Mouse (Mus musculus): ENCODE measurements at regions not wholly inside any gene's neighbourhood (a gene's known extent, or its start where the extent isn't known, plus 50 kb on each side); places are given as distances from the start of the nearest gene placed in this dataset.

DNA sequence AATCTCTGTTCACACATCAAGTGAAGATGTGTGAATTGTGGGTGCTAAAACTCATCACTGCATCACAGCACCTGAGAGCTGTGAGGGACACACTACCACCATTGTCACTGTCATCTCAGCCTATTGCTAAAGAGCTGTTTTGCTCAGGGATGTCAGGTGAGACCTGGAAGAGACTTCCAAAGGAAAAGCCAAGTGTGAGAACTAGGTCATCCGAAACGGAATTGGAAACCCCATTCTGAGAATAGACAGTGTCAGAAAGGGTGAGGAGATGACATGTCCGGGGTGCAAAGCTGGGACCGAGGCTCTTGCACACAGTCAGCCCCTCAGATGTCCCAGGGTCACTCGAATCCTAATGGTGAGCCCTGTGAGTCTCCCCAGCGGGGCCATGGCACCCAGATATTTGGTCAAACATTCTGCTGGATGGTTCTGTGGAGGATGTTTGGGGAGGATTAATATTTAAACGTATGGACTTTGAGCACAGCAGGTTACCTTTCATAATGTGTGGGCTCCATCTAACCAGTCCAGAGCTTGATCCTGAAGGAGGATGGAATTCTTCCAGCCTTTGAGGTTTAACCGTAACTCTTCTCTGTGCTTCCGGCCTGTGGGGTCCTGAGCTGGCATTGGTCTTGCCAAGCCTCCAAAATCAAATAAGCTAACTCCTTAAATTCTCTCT is 150.3 kb downstream of the Rpl14 start:
- DNase-seq (ENCODE audit: low read depth, low spot score) = no peak

GRCm38 (mm10) chr9:120723026-120723425 is 151.8 kb downstream of the Rpl14 start:
- DNase-seq (ENCODE audit: low read depth, low spot score) = no peak

DNA sequence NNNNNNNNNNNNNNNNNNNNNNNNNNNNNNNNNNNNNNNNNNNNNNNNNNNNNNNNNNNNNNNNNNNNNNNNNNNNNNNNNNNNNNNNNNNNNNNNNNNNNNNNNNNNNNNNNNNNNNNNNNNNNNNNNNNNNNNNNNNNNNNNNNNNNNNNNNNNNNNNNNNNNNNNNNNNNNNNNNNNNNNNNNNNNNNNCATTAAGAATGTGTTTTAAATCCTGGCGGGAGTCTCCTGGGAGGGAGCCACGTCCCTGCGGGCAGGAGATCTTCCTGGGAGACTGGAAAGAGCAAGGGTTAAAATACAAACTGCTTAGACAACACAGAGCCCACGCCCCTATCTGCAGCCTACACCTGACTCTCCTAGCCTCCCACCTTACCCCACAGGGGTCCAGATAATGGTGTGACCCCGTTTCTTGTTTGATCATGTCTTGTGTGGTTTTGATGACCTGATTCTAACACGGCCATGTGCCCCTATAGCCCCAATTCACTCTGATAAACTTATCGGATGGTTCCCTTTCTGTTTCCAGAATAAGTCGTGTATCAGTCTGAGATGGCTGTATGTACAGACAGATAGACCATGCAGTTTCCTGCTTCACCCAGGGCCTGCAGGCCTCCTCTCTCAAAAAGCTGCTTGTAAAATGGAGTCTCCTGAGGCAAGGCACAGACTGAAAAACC is 160.8 kb downstream of the Rpl14 start:
- DNase-seq (ENCODE audit: low read depth, low spot score) = no peak

- no peak for DNase-seq (ENCODE audit: low read depth, low spot score)
These were observed 161.5 kb downstream of the Rpl14 start for GRCm38 (mm10) chr9:120732650-120733293.

DNA sequence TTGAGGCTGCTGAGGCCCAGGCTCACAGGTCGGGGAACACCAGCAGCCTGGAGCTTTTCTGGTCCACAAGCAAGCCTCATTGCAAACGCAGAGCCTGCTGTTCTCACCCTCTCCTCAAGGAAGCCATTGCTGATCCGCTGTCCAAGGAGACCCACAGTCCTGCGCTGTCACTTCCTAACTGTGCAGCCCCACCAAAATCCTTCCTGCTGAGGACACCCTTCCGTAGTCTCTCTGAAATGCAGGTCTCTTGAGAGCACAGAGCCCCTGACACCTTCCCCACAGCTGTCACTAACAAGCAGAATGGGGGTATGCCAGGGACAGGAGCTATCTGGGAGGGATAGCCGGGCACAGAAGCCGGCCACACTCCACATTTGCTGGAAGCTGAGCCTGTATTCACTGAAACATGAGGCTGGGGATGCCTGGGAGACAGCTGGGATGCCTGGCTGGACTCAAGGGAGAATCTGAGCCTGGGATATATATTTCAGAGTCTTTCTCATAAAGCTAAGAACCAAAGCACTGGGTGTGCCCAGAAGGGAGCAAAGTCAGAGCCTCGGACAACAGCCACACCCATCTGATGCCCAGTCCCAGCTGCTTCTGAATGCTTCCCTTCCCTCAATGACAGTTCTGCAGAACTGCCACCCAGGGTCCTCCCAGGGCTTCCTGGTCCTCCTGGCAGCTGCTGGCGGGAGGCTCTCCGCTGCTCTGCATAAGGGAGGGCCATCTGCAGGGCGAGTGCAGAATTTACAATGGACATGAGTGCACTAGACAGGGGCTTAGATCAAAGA is 162.6 kb downstream of the Rpl14 start:
- DNase-seq (ENCODE audit: low read depth, low spot score) = no peak

DNA sequence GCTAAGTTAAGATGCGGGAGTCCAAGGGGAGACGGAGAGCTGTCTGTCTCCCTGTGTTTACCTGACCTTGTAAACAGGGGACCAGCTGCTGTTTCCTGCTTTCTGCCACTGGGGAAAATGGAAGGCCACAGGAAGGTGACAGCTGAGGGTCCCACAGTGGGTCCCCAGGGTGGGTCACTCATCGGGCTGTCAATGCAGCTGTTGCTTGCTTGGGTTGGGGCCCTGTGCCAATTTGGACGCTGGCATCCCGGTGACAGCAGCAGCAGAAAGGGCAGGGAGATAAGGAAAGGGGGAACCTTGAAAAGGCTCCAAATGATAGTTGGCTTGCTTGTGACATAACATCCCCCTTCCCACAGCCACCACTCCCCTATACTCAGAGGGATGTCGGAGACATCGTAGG is 164.0 kb downstream of the Rpl14 start:
- no peak for DNase-seq (ENCODE audit: low read depth, low spot score)

DNA sequence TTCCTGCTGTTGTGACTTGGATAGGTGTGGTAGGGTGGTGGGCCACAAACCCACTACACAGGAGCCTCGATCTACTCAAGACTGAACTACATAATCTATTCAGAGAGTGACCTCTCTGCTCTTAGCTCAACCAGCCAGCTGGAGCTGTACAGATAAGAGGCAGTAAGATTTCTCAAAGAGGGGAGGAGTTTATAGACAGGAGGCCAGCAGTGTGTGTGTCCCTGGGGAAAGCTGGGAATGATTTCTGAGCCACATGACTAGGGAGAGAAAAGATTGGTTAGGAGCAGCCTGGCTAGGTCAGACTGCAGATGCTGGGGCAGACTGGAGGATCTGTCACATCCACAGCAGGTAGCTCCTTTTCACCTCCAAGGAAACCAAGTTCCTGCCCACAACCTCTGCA is 166.7 kb downstream of the Rpl14 start:
- DNase-seq (ENCODE audit: low read depth, low spot score) = peak; percentile 16

- DNase-seq (ENCODE audit: low read depth, low spot score) = peak; percentile 39
These were observed 168.1 kb downstream of the Rpl14 start for GRCm38 (mm10) chr9:120739199-120739952.

DNA sequence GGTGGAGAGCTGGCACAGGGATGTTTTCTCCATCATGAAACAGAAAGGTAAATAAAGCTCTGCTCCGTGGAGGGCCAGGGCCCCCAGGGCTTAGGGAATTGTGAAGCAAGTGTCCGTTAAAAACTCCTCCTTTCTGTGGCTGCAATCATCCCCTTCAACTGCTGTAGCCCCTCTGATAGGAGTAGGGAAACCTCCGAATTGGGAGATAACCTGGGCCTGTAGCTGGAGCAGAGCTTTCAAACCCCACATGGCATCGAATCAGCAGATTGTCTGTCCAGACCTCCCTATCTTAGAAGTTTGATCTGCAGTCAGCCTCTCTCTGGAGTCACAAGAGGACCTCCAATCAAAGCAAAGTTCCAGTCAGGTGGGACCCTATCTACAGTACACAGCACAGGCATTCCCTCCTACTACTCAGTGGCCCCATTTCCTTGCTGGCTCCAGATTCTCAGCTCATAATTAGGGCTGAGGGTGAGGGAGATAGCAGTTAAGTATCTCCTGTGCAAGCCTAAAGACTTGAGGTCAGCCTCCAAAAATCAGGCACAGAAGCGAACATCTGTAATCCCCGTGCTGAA is 168.8 kb downstream of the Rpl14 start:
- no peak for DNase-seq (ENCODE audit: low read depth, low spot score)

GRCm38 (mm10) chr9:120741521-120741920 is 170.3 kb downstream of the Rpl14 start:
- DNase-seq (ENCODE audit: low read depth, low spot score) = no peak

DNA sequence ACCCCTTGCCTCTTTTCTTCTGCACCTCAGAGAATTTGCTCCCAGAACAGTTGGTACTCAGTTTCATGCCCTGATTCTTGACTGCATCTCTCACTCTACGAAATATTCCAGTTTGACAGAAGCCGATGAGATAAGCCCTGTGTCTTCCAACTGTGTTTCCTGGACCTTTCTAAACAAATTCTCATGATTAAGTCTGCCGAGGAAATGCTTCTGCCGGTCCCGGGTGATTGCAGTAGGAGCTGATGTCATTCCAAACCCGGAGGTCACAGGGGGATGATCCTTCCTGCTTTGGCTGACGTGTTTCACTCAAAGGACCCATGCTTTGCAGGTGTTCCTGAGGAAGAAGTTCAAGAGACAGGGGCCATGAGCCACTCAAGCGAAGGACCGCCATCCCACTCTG is 172.2 kb downstream of the Rpl14 start:
- DNase-seq (ENCODE audit: low read depth, low spot score) = no peak

DNA sequence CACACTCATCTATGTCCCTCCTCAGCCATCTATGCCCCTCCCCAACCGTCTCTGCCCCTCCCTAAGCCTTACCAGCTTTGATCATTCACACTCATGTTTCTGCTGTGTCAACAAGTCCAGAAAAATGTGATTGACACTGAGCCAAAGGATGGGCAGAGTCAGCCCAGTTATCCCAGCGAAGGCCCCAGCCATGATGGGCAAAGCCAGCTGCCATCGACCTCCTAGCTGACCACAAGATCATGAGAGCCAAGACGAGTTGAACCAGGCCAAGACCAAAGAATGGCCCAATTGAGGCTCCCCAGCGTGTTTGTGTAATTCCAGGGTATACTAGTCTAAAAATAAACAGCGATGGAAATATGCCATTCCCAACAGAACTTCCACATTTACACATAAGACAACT is 174.4 kb downstream of the Rpl14 start:
- no peak for DNase-seq (ENCODE audit: low read depth, low spot score)

DNA sequence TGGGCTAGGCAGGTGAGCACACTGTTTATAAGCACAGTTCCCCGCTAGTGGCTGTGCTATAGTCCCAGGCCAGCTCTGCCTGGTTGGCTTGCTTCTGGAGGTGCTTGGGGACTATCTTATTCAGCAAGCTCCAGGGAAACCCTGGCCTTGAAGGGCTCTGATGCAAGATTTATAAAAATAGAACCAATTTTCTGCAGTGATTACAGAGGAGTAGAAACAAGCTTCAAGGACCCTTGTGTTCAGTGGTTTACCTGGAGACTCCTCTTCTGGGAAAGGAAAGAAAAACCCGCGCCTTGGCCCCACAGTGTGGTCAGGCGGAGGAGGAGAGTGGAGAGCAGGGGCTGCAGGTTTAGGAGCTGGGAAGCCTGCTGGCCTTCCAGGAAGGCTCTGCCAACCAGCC is 178.2 kb upstream of the Ctnnb1 start:
- DNase-seq (ENCODE audit: low read depth, low spot score) = no peak

GRCm38 (mm10) chr9:120751686-120752484 is 177.1 kb upstream of the Ctnnb1 start:
- no peak for DNase-seq (ENCODE audit: low read depth, low spot score)

DNA sequence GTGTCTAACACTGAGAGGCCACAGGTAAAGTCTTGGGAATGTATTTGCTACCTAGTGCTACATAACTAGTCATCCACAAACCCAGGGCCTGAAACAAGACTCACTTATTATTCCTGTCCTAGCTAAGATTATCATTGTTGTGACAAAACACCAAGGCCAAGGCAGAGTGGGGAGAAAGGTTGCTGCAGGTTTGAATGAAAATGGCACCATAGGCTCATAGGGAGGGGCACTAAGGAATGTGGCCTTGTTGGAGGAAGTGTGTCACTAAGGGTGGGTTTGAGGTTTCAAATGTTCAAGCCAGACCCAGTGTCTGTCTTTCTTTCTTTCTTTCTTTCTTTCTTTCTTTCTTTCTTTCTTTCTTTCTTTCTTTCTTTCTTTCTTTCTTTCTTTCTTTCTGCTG is 174.9 kb upstream of the Ctnnb1 start:
- DNase-seq (ENCODE audit: low read depth, low spot score) = no peak

- DNase-seq (ENCODE audit: low read depth, low spot score) = no peak
These were observed 173.5 kb upstream of the Ctnnb1 start for GRCm38 (mm10) chr9:120755486-120755885.

DNA sequence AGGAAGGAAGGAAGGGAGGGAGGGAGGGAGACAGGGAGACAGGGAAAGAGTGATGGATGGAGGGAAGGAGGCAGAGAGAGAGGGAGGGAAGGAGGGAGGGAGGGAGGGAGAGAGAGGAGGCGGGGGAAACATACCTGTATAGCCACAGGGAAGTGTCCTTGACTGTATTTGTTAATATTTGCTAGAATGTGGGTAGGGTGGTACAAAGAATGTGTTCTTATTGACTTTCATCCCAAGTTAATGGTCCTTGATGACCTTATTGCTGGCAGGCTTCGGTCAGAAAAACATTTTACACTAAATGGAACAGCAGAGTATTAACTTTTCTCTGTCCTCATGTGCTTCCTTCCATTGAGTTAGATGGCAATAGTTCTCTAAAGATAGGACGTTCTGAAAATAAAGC is 171.0 kb upstream of the Ctnnb1 start:
- DNase-seq (ENCODE audit: low read depth, low spot score) = no peak

DNA sequence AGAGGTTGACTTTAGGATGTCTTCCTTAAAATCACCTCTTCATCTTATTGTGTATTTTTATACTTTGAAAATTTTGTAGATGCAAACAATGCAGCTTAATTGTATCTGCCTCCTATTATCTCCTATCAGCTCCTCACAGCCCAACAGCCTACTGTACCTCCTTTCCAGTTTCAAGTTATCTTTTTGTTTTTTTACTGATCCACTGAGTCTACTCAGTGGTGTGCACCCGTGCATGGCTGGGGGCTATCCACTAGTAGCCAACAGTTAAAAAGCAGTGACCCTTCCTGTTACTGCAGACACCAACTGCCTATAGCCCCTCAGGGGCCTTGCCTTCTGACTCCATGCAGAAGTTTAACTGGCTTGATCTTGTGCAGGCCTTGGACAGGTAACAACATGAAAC is 170.4 kb upstream of the Ctnnb1 start:
- no peak for DNase-seq (ENCODE audit: low read depth, low spot score)

GRCm38 (mm10) chr9:120759771-120760170 is 169.2 kb upstream of the Ctnnb1 start:
- DNase-seq (ENCODE audit: low read depth, low spot score) = no peak

- DNase-seq (ENCODE audit: low read depth, low spot score) = no peak
These were observed 165.2 kb upstream of the Ctnnb1 start for GRCm38 (mm10) chr9:120763802-120764201.

Data from skeletal muscle tissue, adult 2 months (tissue).